Mouse (Mus musculus): ENCODE measurements at regions not wholly inside any gene's neighbourhood (a gene's known extent, or its start where the extent isn't known, plus 50 kb on each side); places are given as distances from the start of the nearest gene placed in this dataset.

DNA sequence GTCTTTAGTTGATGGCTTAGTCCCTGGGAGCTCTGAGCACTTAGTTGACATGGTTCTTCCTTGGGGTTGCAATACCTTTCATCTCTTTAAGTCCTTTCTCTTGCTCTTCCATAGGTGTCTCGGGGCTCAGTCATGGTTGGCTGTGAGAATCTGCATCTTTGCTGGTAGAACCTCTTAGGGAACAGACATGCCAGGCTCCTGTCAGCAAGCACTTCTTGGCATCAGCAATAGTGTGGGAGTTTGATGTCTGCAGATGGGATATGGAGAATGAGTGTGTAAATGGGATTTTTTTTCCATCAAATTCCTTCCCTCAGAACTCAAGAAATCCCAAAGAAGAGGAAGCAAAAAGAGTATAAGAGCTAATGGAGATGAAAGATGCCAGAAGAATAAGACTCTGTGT, 1975.9 kb upstream of the Gm12353 start:
- no peak for TF ChIP-seq CTCF (IDR thresholded peaks at IDR 0.05; ENCODE audit: low read depth)
- H3K4me1 ChIP-seq (replicated peaks; ENCODE audit: control insufficient read depth, insufficient read depth, low read length), result no peaks in the 10 kb centered on the region
- H3K9ac ChIP-seq (ENCODE audit: low read depth, low read length), result no peak overlapping the region
- H3K9me3 ChIP-seq (ENCODE audit: control insufficient read depth), result no peaks in the 10 kb centered on the region
- no peak for ATAC-seq
- H3K27me3 ChIP-seq (replicated peaks; ENCODE audit: control insufficient read depth, insufficient read depth, low read length), result no peaks in the 10 kb centered on the region
- WGBS, result 54% methylated on average over 1 of the region's 1 CpGs
- H3K27ac ChIP-seq (ENCODE audit: low read depth, low read length), result no peak overlapping the region
- H3K4me3 ChIP-seq (ENCODE audit: low read depth, low read length), result no peak overlapping the region
- no peak overlapping the region for H3K4me2 ChIP-seq (replicated peaks; ENCODE audit: low read depth)
- H3K36me3 ChIP-seq (ENCODE audit: control insufficient read depth, insufficient read depth), result no peaks in the 10 kb centered on the region

DNA sequence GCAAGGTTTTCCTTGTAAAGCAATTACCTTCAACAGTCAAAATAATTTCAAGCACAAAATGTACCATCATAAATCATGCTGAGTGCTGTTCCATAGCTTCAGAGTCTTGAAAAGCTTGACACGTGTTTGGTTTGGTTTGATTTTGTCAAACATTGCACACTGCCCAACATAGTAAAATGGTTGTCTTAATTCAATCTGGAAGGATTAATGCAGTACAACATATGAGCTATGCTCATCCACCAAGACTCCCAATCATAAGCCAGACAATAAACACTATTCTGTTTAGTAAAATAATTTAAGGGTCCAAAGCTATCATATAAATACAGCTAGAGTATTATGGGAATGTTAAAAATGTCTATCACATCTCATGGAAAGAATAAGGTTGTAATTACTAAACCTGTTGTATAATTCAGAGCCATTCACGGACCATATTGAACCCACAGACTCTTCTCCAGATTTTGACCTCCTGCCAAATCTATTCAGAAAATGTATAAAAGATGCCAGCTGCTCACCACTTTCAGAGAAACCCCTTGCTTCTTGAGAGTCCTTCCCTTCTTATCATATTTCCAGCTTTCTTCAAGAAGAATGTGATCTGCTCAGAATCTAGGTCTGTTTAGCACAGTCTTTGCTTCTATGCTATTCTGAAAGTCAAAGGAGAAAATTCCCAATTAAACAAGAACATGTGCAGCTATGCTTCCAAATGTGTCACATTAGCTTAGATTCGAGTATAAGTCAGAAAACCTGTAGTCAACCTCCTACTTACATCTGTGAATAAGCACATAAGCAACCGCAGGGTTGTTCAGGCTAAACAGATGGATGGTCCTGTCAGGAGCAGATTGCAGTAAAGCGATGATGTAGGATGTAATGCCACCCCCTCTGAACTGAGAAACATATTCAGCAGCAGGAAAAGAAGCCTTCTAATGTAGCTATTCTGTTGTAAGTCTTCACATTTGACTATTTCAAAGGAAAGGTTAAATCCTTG, 1969.4 kb upstream of the Gm12353 start:
- WGBS, result 68% methylated on average over 5 of the region's 5 CpGs
- no peak overlapping the region for H3K9ac ChIP-seq (ENCODE audit: low read depth, low read length)
- no peak overlapping the region for H3K4me2 ChIP-seq (replicated peaks; ENCODE audit: low read depth)
- H3K27ac ChIP-seq (ENCODE audit: low read depth, low read length), result no peak overlapping the region
- H3K4me3 ChIP-seq (ENCODE audit: low read depth, low read length), result no peak overlapping the region
- no peaks in the 10 kb centered on the region for H3K36me3 ChIP-seq (ENCODE audit: control insufficient read depth, insufficient read depth)
- ATAC-seq, result no peak
- no peak for TF ChIP-seq CTCF (IDR thresholded peaks at IDR 0.05; ENCODE audit: low read depth)
- no peaks in the 10 kb centered on the region for H3K27me3 ChIP-seq (replicated peaks; ENCODE audit: control insufficient read depth, insufficient read depth, low read length)
- H3K9me3 ChIP-seq (ENCODE audit: control insufficient read depth), result no peaks in the 10 kb centered on the region
- no peaks in the 10 kb centered on the region for H3K4me1 ChIP-seq (replicated peaks; ENCODE audit: control insufficient read depth, insufficient read depth, low read length)

DNA sequence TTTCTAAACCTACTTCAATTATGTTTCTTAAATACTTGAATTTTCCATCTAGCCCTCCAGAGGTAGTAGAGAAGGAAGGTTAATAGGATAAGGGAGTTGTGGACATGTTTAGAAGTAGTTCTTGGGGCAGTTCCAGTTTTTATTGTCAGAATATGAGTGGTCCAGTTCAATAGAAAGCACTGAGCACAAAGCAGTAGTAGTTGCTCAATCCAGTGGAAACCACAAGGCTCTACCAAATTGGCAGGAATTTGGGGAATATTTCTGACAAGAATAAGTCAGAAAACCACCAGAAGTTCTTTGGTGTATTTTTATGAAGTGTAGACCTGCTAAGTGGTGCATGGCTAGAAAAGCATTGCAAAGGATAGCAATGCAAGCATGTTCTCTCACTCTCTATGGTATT, 1958.5 kb upstream of the Gm12353 start:
- no peak for ATAC-seq
- H3K9ac ChIP-seq (ENCODE audit: low read depth, low read length), result no peak overlapping the region
- no peaks in the 10 kb centered on the region for H3K4me1 ChIP-seq (replicated peaks; ENCODE audit: control insufficient read depth, insufficient read depth, low read length)
- H3K9me3 ChIP-seq (ENCODE audit: control insufficient read depth), result no peaks in the 10 kb centered on the region
- H3K27ac ChIP-seq (ENCODE audit: low read depth, low read length), result no peak overlapping the region
- no peak for TF ChIP-seq CTCF (IDR thresholded peaks at IDR 0.05; ENCODE audit: low read depth)
- no peak overlapping the region for H3K4me3 ChIP-seq (ENCODE audit: low read depth, low read length)
- no peaks in the 10 kb centered on the region for H3K27me3 ChIP-seq (replicated peaks; ENCODE audit: control insufficient read depth, insufficient read depth, low read length)
- H3K36me3 ChIP-seq (ENCODE audit: control insufficient read depth, insufficient read depth), result no peaks in the 10 kb centered on the region
- no peak overlapping the region for H3K4me2 ChIP-seq (replicated peaks; ENCODE audit: low read depth)

DNA sequence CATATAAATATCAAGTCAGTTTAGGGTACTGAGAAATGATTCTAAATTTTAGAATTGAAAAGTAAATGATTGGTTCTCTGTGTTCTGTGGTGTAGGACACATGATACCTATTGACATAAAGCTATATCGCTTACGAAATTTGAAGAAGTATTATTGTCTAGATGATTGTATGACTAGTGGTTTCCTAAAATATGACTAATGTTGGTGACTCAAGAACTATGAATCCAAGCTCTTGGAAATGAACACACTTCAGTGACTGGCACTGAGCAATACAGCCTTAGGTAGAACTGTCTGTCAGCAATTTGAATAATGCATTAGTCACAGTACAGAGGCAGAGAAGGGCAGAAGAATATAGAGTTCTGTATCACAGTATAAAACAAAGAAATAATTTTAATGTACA, 1955.9 kb upstream of the Gm12353 start:
- ATAC-seq, result no peak
- Histone ChIP-seq H3K36me3 (ENCODE audit: control insufficient read depth, insufficient read depth) (no peaks in the 10 kb centered on the region), H3K4me2 (replicated peaks; ENCODE audit: low read depth) (no peak overlapping the region), H3K9me3 (ENCODE audit: control insufficient read depth) (no peaks in the 10 kb centered on the region), H3K4me3 (ENCODE audit: low read depth, low read length) (no peak overlapping the region), H3K27me3 (replicated peaks; ENCODE audit: control insufficient read depth, insufficient read depth, low read length) (no peaks in the 10 kb centered on the region), H3K27ac (ENCODE audit: low read depth, low read length) (no peak overlapping the region), H3K9ac (ENCODE audit: low read depth, low read length) (no peak overlapping the region), H3K4me1 (replicated peaks; ENCODE audit: control insufficient read depth, insufficient read depth, low read length) (no peaks in the 10 kb centered on the region)
- no peak for TF ChIP-seq CTCF (IDR thresholded peaks at IDR 0.05; ENCODE audit: low read depth)
- WGBS, result 94% methylated on average over 2 of the region's 2 CpGs

DNA sequence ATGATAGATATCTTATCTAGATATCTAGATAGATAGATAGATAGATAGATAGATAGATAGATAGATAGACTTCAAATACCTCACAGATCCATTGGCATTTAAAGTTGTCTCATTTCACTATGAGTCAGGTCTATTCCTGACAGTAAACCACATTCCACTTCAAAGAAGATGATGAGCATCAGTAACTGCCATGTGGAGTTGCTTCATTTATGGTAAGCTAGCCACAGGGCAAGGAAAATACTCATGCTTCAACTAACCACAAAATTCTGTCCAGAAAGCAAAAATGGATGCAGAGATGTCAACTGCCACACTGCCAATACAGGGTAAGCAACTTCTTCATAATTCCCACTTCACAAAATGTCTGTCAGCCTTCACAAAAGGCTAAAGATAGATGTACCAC, 1951.7 kb upstream of the Gm12353 start:
- ATAC-seq, result no peak
- no peak overlapping the region for H3K27ac ChIP-seq (ENCODE audit: low read depth, low read length)

DNA sequence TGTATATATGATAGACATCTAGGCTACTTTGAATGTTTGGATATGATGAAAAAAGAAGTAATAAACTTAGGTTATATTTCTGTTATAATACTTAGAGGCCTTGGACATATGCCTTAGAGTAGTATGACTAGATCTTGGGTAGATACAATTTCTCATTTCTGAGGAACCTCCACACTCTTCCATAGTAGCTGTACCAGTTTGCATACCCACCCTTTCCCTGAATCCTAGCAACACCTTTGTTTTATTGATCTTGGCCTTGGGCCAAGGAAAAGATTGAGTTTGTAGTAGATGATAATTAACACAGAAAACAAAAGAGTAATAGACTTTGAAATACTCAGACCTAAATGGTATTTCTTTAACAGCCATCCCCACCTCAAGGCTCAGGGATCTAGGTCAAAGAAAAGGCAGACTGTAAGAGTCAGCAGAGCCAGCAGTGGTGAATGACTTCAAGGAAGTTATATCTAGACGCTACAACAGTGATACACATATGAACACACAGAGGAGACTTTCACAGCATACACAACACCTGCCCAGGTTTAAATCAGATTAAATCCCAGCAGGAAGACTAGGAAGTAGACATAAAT, 1937.9 kb upstream of the Gm12353 start:
- H3K9ac ChIP-seq (ENCODE audit: low read depth, low read length), result no peak overlapping the region
- H3K27ac ChIP-seq (ENCODE audit: low read depth, low read length), result no peak overlapping the region
- ATAC-seq, result peak; percentile 63
- no peak for TF ChIP-seq CTCF (IDR thresholded peaks at IDR 0.05; ENCODE audit: low read depth)
- H3K4me1 ChIP-seq (replicated peaks; ENCODE audit: control insufficient read depth, insufficient read depth, low read length), result no peaks in the 10 kb centered on the region
- no peaks in the 10 kb centered on the region for H3K36me3 ChIP-seq (ENCODE audit: control insufficient read depth, insufficient read depth)
- H3K4me2 ChIP-seq (replicated peaks; ENCODE audit: low read depth), result no peak overlapping the region
- no peak overlapping the region for H3K4me3 ChIP-seq (ENCODE audit: low read depth, low read length)
- 44% methylated on average over 1 of the region's 1 CpGs for WGBS
- no peaks in the 10 kb centered on the region for H3K9me3 ChIP-seq (ENCODE audit: control insufficient read depth)
- no peaks in the 10 kb centered on the region for H3K27me3 ChIP-seq (replicated peaks; ENCODE audit: control insufficient read depth, insufficient read depth, low read length)

More for the DNA sequence above, 1951.7 kb upstream of the Gm12353 start:
- TF ChIP-seq CTCF (IDR thresholded peaks at IDR 0.05; ENCODE audit: low read depth), result no peak
- Histone ChIP-seq H3K4me3 (ENCODE audit: low read depth, low read length) (no peak overlapping the region), H3K4me2 (replicated peaks; ENCODE audit: low read depth) (no peak overlapping the region), H3K9ac (ENCODE audit: low read depth, low read length) (no peak overlapping the region), H3K9me3 (ENCODE audit: control insufficient read depth) (no peaks in the 10 kb centered on the region), H3K4me1 (replicated peaks; ENCODE audit: control insufficient read depth, insufficient read depth, low read length) (no peaks in the 10 kb centered on the region), H3K36me3 (ENCODE audit: control insufficient read depth, insufficient read depth) (no peaks in the 10 kb centered on the region), H3K27me3 (replicated peaks; ENCODE audit: control insufficient read depth, insufficient read depth, low read length) (no peaks in the 10 kb centered on the region)
